In the genomic region with DNA sequence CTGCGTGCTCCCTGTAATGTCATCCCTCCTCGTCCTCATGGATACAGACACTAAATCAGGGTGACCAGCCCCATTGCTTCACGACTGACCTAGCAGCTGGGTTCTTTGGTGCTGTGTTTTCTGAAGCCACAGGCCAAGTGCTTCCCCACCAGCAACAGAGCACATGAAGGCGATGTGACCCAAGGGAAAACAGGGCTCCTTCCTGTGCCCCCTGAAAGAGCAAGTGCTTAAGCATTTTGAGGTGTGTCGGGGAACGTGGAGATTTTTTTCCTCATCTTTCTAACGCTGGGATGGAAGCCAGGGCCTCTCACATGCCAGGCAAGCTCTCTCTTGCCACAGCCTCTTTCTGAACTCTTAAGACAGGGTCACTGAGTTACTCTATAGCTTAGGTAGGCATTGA, we compare ENCODE assay signal across 26 mouse cellular contexts.
"Had no signal": no experiment of that assay in that cellular context is flagged by ENCODE, and none has a peak within 500 bp of the region (broad histone marks: within the 10 kb centered on the region; RNA-seq: fewer than 3 reads in every experiment).

No protein-coding gene starts in this region.

- H3K4me3 ChIP-seq: embryonic facial prominence, embryonic 10.5 days; embryonic facial prominence, embryonic 12.5 days; embryonic facial prominence, embryonic 13.5 days; embryonic facial prominence, embryonic 15.5 days; erythroblast, embryonic 14.5 days; forebrain, embryonic 10.5 days; forebrain, embryonic 12.5 days; forebrain, embryonic 13.5 days; forebrain, embryonic 15.5 days; gastrocnemius, adult 2 months; heart, adult 2 months had no signal

- H3K9me3 ChIP-seq: embryonic facial prominence, embryonic 10.5 days; embryonic facial prominence, embryonic 12.5 days; embryonic facial prominence, embryonic 15.5 days; forebrain, embryonic 10.5 days; forebrain, embryonic 12.5 days; forebrain, embryonic 13.5 days; forebrain, embryonic 15.5 days had no signal

- H3K36me3 ChIP-seq: embryonic facial prominence, embryonic 10.5 days; embryonic facial prominence, embryonic 12.5 days; embryonic facial prominence, embryonic 13.5 days; embryonic facial prominence, embryonic 15.5 days; forebrain, embryonic 10.5 days; forebrain, embryonic 12.5 days; forebrain, embryonic 15.5 days had no signal

- H3K27me3 ChIP-seq: embryonic facial prominence, embryonic 12.5 days; embryonic facial prominence, embryonic 15.5 days had no signal

- H3K4me1 ChIP-seq: embryonic facial prominence, embryonic 10.5 days; embryonic facial prominence, embryonic 12.5 days; embryonic facial prominence, embryonic 13.5 days; embryonic facial prominence, embryonic 15.5 days; forebrain, embryonic 10.5 days had no signal

- DNase-seq: cerebellum, adult 2 months; cerebellum, adult 8-10 months; cerebellum, adult 9-10 months; cerebellum, adult 9-11 months; cerebellum, postnatal 10 days; cerebellum, postnatal 14 days; cerebellum, postnatal 25 days; cerebellum, postnatal 36 days; embryo, embryonic 11 days; forebrain, postnatal 0 days; gastrocnemius, adult 2 months; gastrocnemius, postnatal 10 days; gastrocnemius, postnatal 14 days; gastrocnemius, postnatal 25 days; gastrocnemius, postnatal 36 days; heart, adult 18-20 months; heart, adult 2 months had no signal

- H3K27ac ChIP-seq: embryonic facial prominence, embryonic 10.5 days; embryonic facial prominence, embryonic 12.5 days; embryonic facial prominence, embryonic 13.5 days; embryonic facial prominence, embryonic 15.5 days; forebrain, embryonic 10.5 days; forebrain, embryonic 12.5 days; forebrain, embryonic 13.5 days; forebrain, embryonic 15.5 days; gastrocnemius, adult 2 months; heart, adult 2 months had no signal
